ENCODE assay signal across 8 mouse cellular contexts in genomic region chr10:91545421-91545820, GRCm38 (mm10).
"Had no signal": no experiment of that assay in that cellular context is flagged by ENCODE, and none has a peak within 500 bp of the region (broad histone marks: within the 10 kb centered on the region; RNA-seq: fewer than 3 reads in every experiment).

No protein-coding gene starts in this region.

- H3K27me3 ChIP-seq: kidney, embryonic 15.5 days; liver, embryonic 12.5 days; megakaryocyte, embryonic 14.5 days had no signal

- H3K9me3 ChIP-seq: kidney, embryonic 15.5 days; limb, embryonic 15.5 days; liver, embryonic 12.5 days had no signal

- H3K4me1 ChIP-seq: limb, embryonic 15.5 days; liver, embryonic 12.5 days; megakaryocyte, embryonic 14.5 days had no signal

- H3K9ac ChIP-seq: kidney, embryonic 15.5 days; limb, embryonic 15.5 days; liver, embryonic 12.5 days; lung, embryonic 14.5 days had no signal

- H3K4me2 ChIP-seq: kidney, embryonic 15.5 days; limb, embryonic 15.5 days; liver, embryonic 12.5 days; lung, embryonic 14.5 days had no signal

- H3K4me3 ChIP-seq: kidney, embryonic 15.5 days; limb, embryonic 15.5 days; liver, embryonic 12.5 days; megakaryocyte, embryonic 14.5 days had no signal

- DNase-seq: thymus, postnatal 4 days had no signal

- H3K36me3 ChIP-seq: kidney, embryonic 15.5 days; limb, embryonic 15.5 days; liver, embryonic 12.5 days had no signal

- H3K27ac ChIP-seq: kidney, embryonic 15.5 days; limb, embryonic 15.5 days; liver, embryonic 12.5 days; stomach, postnatal 0 days had no signal

- ATAC-seq: intestine, embryonic 16.5 days; liver, embryonic 12.5 days had no signal
